Mouse (Mus musculus) MEL (cell line): ENCODE results near the gene Efcab14. TPM values are rescaled to one million over a fixed set of nuclear protein-coding genes. Genes with fewer than 3 reads are reported as not detected.

Source experiments
- DNase-seq: peaks from one replicate; pipeline ENCODE4 v3.0.0; 2011; ENCODE audit warnings: low read depth, low spot score
- H3K27ac ChIP-seq: 2 replicates; pipeline ENCODE4 v1.5.1; 2012; ENCODE audit warnings: low read depth, mild to moderate bottlenecking, control low read depth, low read length, moderate library complexity; ENCODE audit not compliant: control insufficient read depth
- H3K27me3 ChIP-seq, 2 experiments: fragments of 150-350 bp in 1 of 2; sonication (generic) in 1 of 2; 2 replicates each; pipeline ENCODE4 v1.6.1; 2012; ENCODE audit warnings: low read length in 2 of 2, mild to moderate bottlenecking in 2 of 2, improper control_type of control experiment in 1 of 2, moderate library complexity in 1 of 2; ENCODE audit not compliant: insufficient read depth in 2 of 2, control insufficient read depth in 1 of 2
- H3K36me3 ChIP-seq, 2 experiments: 2 replicates each; pipeline ENCODE4 v1.6.1; 2012 to 2014; ENCODE audit warnings: low read length in 2 of 2, improper control_type of control experiment in 1 of 2, inconsistent platforms in 1 of 2, mild to moderate bottlenecking in 1 of 2; ENCODE audit not compliant: insufficient read depth in 2 of 2, control insufficient read depth in 1 of 2
- H3K4me1 ChIP-seq, 2 experiments: fragments of 150-350 bp in 1 of 2; sonication (generic) in 1 of 2; 2 replicates each; pipeline ENCODE4 v1.6.1; 2012; ENCODE audit warnings: low read length in 2 of 2, improper control_type of control experiment in 1 of 2, mild to moderate bottlenecking in 1 of 2; ENCODE audit not compliant: insufficient read depth in 2 of 2, control insufficient read depth in 1 of 2
- H3K4me3 ChIP-seq, 2 experiments: fragments of 150-350 bp in 1 of 2; sonication (generic) in 1 of 2; 2 replicates each; pipeline ENCODE4 v1.5.1; 2012; ENCODE audit warnings: low read depth in 2 of 2, low read length in 2 of 2, mild to moderate bottlenecking in 2 of 2, moderate library complexity in 2 of 2, control low read depth in 1 of 2, improper control_type of control experiment in 1 of 2; ENCODE audit not compliant: control insufficient read depth in 1 of 2, insufficient read depth in 1 of 2
- H3K79me2 ChIP-seq: 2 replicates; pipeline ENCODE4 v1.6.1; 2012; ENCODE audit warnings: mild to moderate bottlenecking, low read length, moderate library complexity; ENCODE audit not compliant: control insufficient read depth, poor library complexity, insufficient read depth
- H3K9ac ChIP-seq: 2 replicates; pipeline ENCODE4 v1.6.1; 2012; ENCODE audit warnings: low read depth, mild to moderate bottlenecking, control low read depth, low read length, moderate library complexity; ENCODE audit not compliant: control insufficient read depth, poor library complexity, severe bottlenecking
- H3K9me3 ChIP-seq: fragments of 150-350 bp; sonication (generic); replicated peaks from 2 replicates; pipeline ENCODE4 v1.6.1; 2012; ENCODE audit warnings: mild to moderate bottlenecking, low read length, improper control_type of control experiment, moderate library complexity; ENCODE audit not compliant: insufficient read depth
- CHD2 ChIP-seq: IDR thresholded peaks from 2 replicates; pipeline ENCODE4 v1.6.1; 2011; ENCODE audit warnings: low read length, improper control_type of control experiment
- E2F4 ChIP-seq: IDR thresholded peaks from 2 replicates; pipeline ENCODE4 v1.6.1; 2011; ENCODE audit warnings: low read depth, low read length, improper control_type of control experiment, borderline replicate concordance
- EP300 ChIP-seq, 2 experiments: IDR thresholded peaks; 2 replicates each; pipeline ENCODE4 v1.6.1; 2011; ENCODE audit warnings: improper control_type of control experiment in 2 of 2, low read length in 2 of 2, low read depth in 1 of 2, mild to moderate bottlenecking in 1 of 2
- GABPA ChIP-seq: IDR thresholded peaks from 2 replicates; pipeline ENCODE4 v1.6.1; 2012; ENCODE audit warnings: low read depth, mild to moderate bottlenecking, inconsistent platforms, low read length, improper control_type of control experiment, moderate library complexity
- GATA1 ChIP-seq: IDR thresholded peaks from 2 replicates; pipeline ENCODE4 v1.6.1; 2011; ENCODE audit warnings: low read depth, low read length, improper control_type of control experiment
- JUND ChIP-seq: IDR thresholded peaks from 2 replicates; pipeline ENCODE4 v1.6.1; 2011; ENCODE audit warnings: low read depth, mild to moderate bottlenecking, improper control_type of control experiment, low read length
- KAT2A ChIP-seq: conservative IDR thresholded peaks from 2 replicates; pipeline ENCODE4 v1.6.1; 2012; ENCODE audit warnings: low read depth, low read length, improper control_type of control experiment, inconsistent platforms
- MAFK ChIP-seq: IDR thresholded peaks from 2 replicates; pipeline ENCODE4 v1.6.1; 2011; ENCODE audit warnings: low read depth, mild to moderate bottlenecking, low read length, improper control_type of control experiment, borderline replicate concordance
- MYB ChIP-seq: IDR thresholded peaks from 2 replicates; pipeline ENCODE4 v1.6.1; 2011; ENCODE audit warnings: mild to moderate bottlenecking, low read depth, low read length, improper control_type of control experiment
- NRF1 ChIP-seq: IDR thresholded peaks from 2 replicates; pipeline ENCODE4 v1.6.1; 2014; ENCODE audit warnings: low read depth, mild to moderate bottlenecking, inconsistent platforms, low read length, improper control_type of control experiment, moderate library complexity; ENCODE audit not compliant: poor library complexity, insufficient read depth, severe bottlenecking
- POLR2AphosphoS2 ChIP-seq: IDR thresholded peaks from 2 replicates; pipeline ENCODE4 v1.6.1; 2011; ENCODE audit warnings: low read length, improper control_type of control experiment
- RAD21 ChIP-seq: IDR thresholded peaks from 2 replicates; pipeline ENCODE4 v1.6.1; 2011; ENCODE audit warnings: mild to moderate bottlenecking, low read depth, low read length, improper control_type of control experiment
- RCOR1 ChIP-seq: IDR thresholded peaks from 2 replicates; pipeline ENCODE4 v1.6.1; 2012; ENCODE audit warnings: low read depth, mild to moderate bottlenecking, inconsistent platforms, low read length, improper control_type of control experiment
- SMC3 ChIP-seq: IDR thresholded peaks from 2 replicates; pipeline ENCODE4 v1.6.1; 2011; ENCODE audit warnings: low read depth, low read length, improper control_type of control experiment
- TBP ChIP-seq: IDR thresholded peaks from 2 replicates; pipeline ENCODE4 v1.8.0; 2011; ENCODE audit warnings: low read depth, low read length, improper control_type of control experiment
- UBTF ChIP-seq: IDR thresholded peaks from 2 replicates; pipeline ENCODE4 v1.6.1; 2012; ENCODE audit warnings: low read depth, mild to moderate bottlenecking, inconsistent platforms, low read length, improper control_type of control experiment, moderate library complexity, borderline replicate concordance; ENCODE audit not compliant: insufficient read depth
- USF1 ChIP-seq: IDR thresholded peaks from 2 replicates; pipeline ENCODE4 v1.6.1; 2014; ENCODE audit warnings: low read depth, mild to moderate bottlenecking, inconsistent platforms, low read length, improper control_type of control experiment, moderate library complexity
- ZKSCAN1 ChIP-seq: IDR thresholded peaks from 2 replicates; pipeline ENCODE4 v1.6.1; 2012; ENCODE audit warnings: low read depth, mild to moderate bottlenecking, inconsistent platforms, low read length, improper control_type of control experiment, moderate library complexity
- ZMIZ1 ChIP-seq: IDR thresholded peaks from 2 replicates; pipeline ENCODE4 v1.6.1; 2012; ENCODE audit warnings: low read depth, mild to moderate bottlenecking, inconsistent platforms, low read length, improper control_type of control experiment, moderate library complexity
- ZNF384 ChIP-seq: IDR thresholded peaks from 2 replicates; pipeline ENCODE4 v1.6.1; 2012; ENCODE audit warnings: low read depth, mild to moderate bottlenecking, inconsistent platforms, low read length, improper control_type of control experiment
- polyA plus RNA-seq, 2 experiments: library from polyadenylated mRNA; stranded (reverse) in 1 of 2; unstranded in 1 of 2; fragments of >175 nt in 1 of 2; fragments of >200 nt in 1 of 2; gene quantifications; 2 replicates each; pipeline versions ENCODE4 v1.2.1 to v1.2.4; 2012; ENCODE audit warnings: low replicate concordance in 2 of 2, low read depth in 1 of 2; ENCODE audit not compliant: insufficient read length in 2 of 2, insufficient read depth in 1 of 2, missing spikeins in 1 of 2
- total RNA-seq: library from RNA; depleted of rRNA; stranded (reverse); fragments of 300-350 nt; gene quantifications from 2 replicates; pipeline ENCODE4 v1.2.3, GENCODE M21; 2012

Efcab14 gene
- total and polyA plus RNA-seq, 3 experiments: 11.7 to 17.1 TPM; not detected in 1

GRCm38 (mm10) chr4:115764581-115764980 lies 27.0 kb downstream of the Efcab14 start:
- Histone ChIP-seq H3K4me1 (no peaks in the 10 kb centered on the region), H3K36me3 (peaks cover 0 to 5% of the 10 kb centered on the region in 2 experiments; a peak in 2 of 4 replicates), H3K27me3 (no peaks in the 10 kb centered on the region), H3K79me2 (no peaks in the 10 kb centered on the region), H3K9ac (no peak overlapping the region), H3K27ac (no peak overlapping the region), H3K9me3 (no peaks in the 10 kb centered on the region)
- no peak for DNase-seq
- TF ChIP-seq ZMIZ1: no peak
- TF ChIP-seq MAFK: no peak
- TF ChIP-seq MYB: no peak
- TF ChIP-seq ZNF384: no peak
- TF ChIP-seq RAD21: no peak
- TF ChIP-seq ZKSCAN1: no peak
- TF ChIP-seq JUND: no peak
- TF ChIP-seq USF1: no peak
- TF ChIP-seq E2F4: no peak
- TF ChIP-seq, all 39 proteins: peak for 0
- H3K4me3 ChIP-seq: no peak overlapping the region

- Histone ChIP-seq H3K36me3 (peaks cover 0 to 6% of the 10 kb centered on the region in 2 experiments; a peak in 2 of 4 replicates), H3K9me3 (no peaks in the 10 kb centered on the region), H3K27me3 (no peaks in the 10 kb centered on the region), H3K9ac (no peak overlapping the region), H3K4me3 (no peak overlapping the region), H3K27ac (no peak overlapping the region), H3K4me1 (no peaks in the 10 kb centered on the region), H3K79me2 (no peaks in the 10 kb centered on the region)
- no peak for DNase-seq
- TF ChIP-seq NRF1: no peak
- no peak for TF ChIP-seq RCOR1
- no peak for TF ChIP-seq RAD21
- TF ChIP-seq TBP: no peak
- no peak for TF ChIP-seq GATA1
- TF ChIP-seq SMC3: no peak
- no peak for TF ChIP-seq GABPA
- TF ChIP-seq EP300 (IDR thresholded peaks at IDR 0.05; ENCODE audit: low read depth in 1 of 2, low read length in 2 of 2): no peak
- TF ChIP-seq UBTF: no peak
- TF ChIP-seq KAT2A: no peak
- no peak for TF ChIP-seq POLR2AphosphoS2
- no peak for TF ChIP-seq CHD2
- no peak for TF ChIP-seq ZMIZ1
These were observed 30.3 kb downstream of the Efcab14 start for GRCm38 (mm10) chr4:115767647-115768467.
